Mouse (Mus musculus) liver, embryonic 14.5 days (tissue): ENCODE measurements at regions not wholly inside any gene's neighbourhood (a gene's known extent, or its start where the extent isn't known, plus 50 kb on each side); places are given as distances from the start of the nearest gene placed in this dataset.
"Not testable (repeated sequence)": the region's sequence is repeated elsewhere in the genome, so short reads cannot be mapped to it uniquely, and the experiment has no call there.

Experiments
- ATAC-seq: fragments of 200-750 bp; cut with Nextera tagmentation; 2 replicates; pipeline ENCODE4 v1.8.0; 2017; ENCODE audit warnings: moderate number of reproducible peaks, mild to moderate bottlenecking, moderate library complexity; ENCODE audit not compliant: insufficient read depth
- DNase-seq, 3 experiments: peaks; one replicate each; pipeline ENCODE4 v3.0.0-alpha.2; 2012 to 2013; ENCODE audit warnings: low read depth in 3 of 3, low spot score in 3 of 3
- H3K27ac ChIP-seq: fragments of 300-500 bp; sonication (generic); 2 replicates; pipeline ENCODE4 v1.5.1; 2014; ENCODE audit warnings: moderate library complexity, mild to moderate bottlenecking, control low read depth, inconsistent platforms
- H3K27me3 ChIP-seq: fragments of 300-500 bp; sonication (generic); 2 replicates; pipeline ENCODE4 v1.6.1; 2014; ENCODE audit warnings: mild to moderate bottlenecking, low read length, moderate library complexity; ENCODE audit not compliant: control insufficient read depth, insufficient read depth
- H3K36me3 ChIP-seq: fragments of 300-500 bp; sonication (generic); replicated peaks from 2 replicates; pipeline ENCODE4 v1.6.1; 2014; ENCODE audit warnings: low read depth; ENCODE audit not compliant: control insufficient read depth, insufficient read depth
- H3K4me1 ChIP-seq, 2 experiments: fragments of 200-500 bp in 1 of 2; fragments of 300-500 bp in 1 of 2; sonication (generic) in 1 of 2; replicated peaks; 2 replicates each; pipeline ENCODE4 v1.6.1; 2012 to 2014; ENCODE audit warnings: antibody characterized with exemption in 1 of 2, inconsistent platforms in 1 of 2, low read length in 1 of 2; ENCODE audit not compliant: control insufficient read depth in 2 of 2, insufficient read depth in 2 of 2
- H3K4me2 ChIP-seq: fragments of 300-500 bp; sonication (generic); 2 replicates; pipeline ENCODE4 v1.6.1; 2014; ENCODE audit warnings: low read depth, mild to moderate bottlenecking, control low read depth, moderate library complexity
- H3K4me3 ChIP-seq, 2 experiments: fragments of 200-500 bp in 1 of 2; fragments of 300-500 bp in 1 of 2; sonication (generic) in 1 of 2; 2 replicates each; pipeline ENCODE4 v1.5.1; 2012 to 2014; ENCODE audit warnings: low read depth in 2 of 2, low read length in 2 of 2, mild to moderate bottlenecking in 2 of 2, control low read depth in 1 of 2, inconsistent platforms in 1 of 2, moderate library complexity in 1 of 2; ENCODE audit not compliant: insufficient read depth in 1 of 2
- H3K9ac ChIP-seq: fragments of 300-500 bp; sonication (generic); replicated peaks from 2 replicates; pipeline ENCODE4 v1.6.1; 2014; ENCODE audit warnings: mild to moderate bottlenecking, control low read depth, moderate library complexity
- H3K9me3 ChIP-seq: fragments of 300-500 bp; sonication (generic); 2 replicates; pipeline ENCODE4 v1.6.1; 2016; ENCODE audit warnings: low read length, mixed read lengths; ENCODE audit not compliant: control insufficient read depth
- CTCF ChIP-seq: IDR thresholded peaks from 2 replicates; pipeline ENCODE4 v1.5.1; 2016; ENCODE audit warnings: antibody characterized with exemption, low read depth, control low read depth
- EP300 ChIP-seq: IDR thresholded peaks from 2 replicates; pipeline ENCODE4 v1.6.1; 2016; ENCODE audit warnings: antibody characterized with exemption, low read depth
- WGBS: fragments of 180-500 bp; shearing (Covaris S2); extraction: QIAGEN DNeasy Blood & Tissue Kit; methylation state at CpG from one replicate; pipeline ENCODE4 v1.1.7; 2014; ENCODE audit not compliant: insufficient replicate concordance; 5-methylcytosine and 5-hydroxymethylcytosine counted together

DNA sequence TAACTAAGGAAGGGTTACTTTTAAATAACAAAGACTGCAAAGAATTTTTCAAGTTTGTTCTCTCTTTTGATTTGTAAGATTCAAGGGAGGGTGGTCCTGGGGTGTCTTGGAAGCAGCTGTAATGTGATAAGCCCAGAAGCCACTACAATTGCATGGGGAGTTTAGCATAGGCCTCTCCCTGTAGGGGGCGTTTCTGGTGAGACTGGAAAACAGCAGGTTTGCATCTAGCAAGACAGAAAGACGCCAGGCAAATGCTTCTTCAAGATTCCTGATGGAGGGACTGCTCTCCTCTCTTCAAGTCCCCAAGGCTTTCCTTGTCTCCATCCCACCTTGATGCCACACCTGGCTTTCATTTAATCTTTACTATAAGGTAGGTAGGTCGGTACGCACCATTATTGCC, 112.1 kb downstream of the Akr1d1 start:
- 34% methylated on average over 4 of the region's 4 CpGs for WGBS
- TF ChIP-seq CTCF (no peak), EP300 (no peak)

DNA sequence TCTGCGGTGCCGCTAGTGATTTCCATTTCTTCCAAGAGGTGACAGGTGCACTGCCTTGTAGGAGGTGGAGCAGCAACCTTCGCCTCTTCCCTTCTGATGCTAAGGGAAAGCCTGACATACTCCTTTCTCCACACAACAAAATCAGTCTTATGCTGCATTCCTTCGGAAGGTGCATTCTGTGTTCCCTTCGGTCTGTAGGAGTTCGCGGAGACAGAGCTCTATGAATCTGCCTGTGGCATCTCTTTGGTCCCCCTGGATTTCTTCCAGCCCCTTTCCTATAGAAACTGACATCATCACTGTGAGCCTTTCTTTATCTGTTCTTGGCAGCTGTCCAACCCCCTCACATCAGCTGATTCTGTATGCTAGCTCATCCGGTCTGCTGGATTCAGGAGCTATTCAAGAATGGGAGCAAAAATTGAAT, 112.7 kb downstream of the Akr1d1 start:
- Histone ChIP-seq H3K4me3 (no peak overlapping the region), H3K4me2 (no peak overlapping the region), H3K4me1 (0 out of 4 replicates have a peak, but pooled peaks cover 0 to 2% of the 10 kb centered on the region in 2 experiments), H3K36me3 (no peaks in the 10 kb centered on the region), H3K27ac (no peak overlapping the region), H3K9me3 (no peaks in the 10 kb centered on the region), H3K9ac (no peak overlapping the region), H3K27me3 (no peaks in the 10 kb centered on the region)
- no peak for ATAC-seq
- no peak for DNase-seq
- WGBS = 47% methylated on average over 8 of the region's 8 CpGs
- TF ChIP-seq EP300 = no peak
- TF ChIP-seq CTCF = no peak

More for the DNA sequence above, 112.1 kb downstream of the Akr1d1 start:
- Histone ChIP-seq H3K27me3 (no peaks in the 10 kb centered on the region), H3K4me1 (0 out of 4 replicates have a peak, but pooled peaks cover 0 to 2% of the 10 kb centered on the region in 2 experiments), H3K9ac (no peak overlapping the region), H3K4me2 (no peak overlapping the region), H3K27ac (no peak overlapping the region), H3K36me3 (no peaks in the 10 kb centered on the region), H3K4me3 (no peak overlapping the region), H3K9me3 (no peaks in the 10 kb centered on the region)
- no peak for DNase-seq
- ATAC-seq = no peak

DNA sequence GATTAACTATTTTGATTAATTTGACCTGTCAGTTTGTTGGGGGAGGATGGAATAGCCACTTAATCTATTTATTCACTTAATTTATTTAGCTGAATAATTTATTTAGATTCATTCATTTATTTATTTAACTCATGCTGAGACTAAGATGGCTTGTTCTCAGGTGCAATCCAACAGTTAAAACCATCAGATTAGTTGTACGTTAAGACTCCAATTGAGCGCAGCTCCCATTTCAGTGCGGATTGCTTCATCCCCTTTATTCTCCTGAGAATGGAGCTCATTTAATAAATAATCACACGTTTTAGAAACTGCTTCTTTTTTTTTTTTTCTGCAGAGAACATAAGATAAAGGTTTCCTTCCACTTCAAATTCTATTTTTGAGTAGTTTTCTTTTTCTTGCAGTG, 113.2 kb downstream of the Akr1d1 start:
- H3K9ac ChIP-seq = no peak overlapping the region
- TF ChIP-seq EP300 (no peak), CTCF (no peak)
- no peaks in the 10 kb centered on the region for H3K9me3 ChIP-seq
- H3K27me3 ChIP-seq = no peaks in the 10 kb centered on the region
- 0 out of 4 replicates have a peak, but pooled peaks cover 0 to 2% of the 10 kb centered on the region in 2 experiments for H3K4me1 ChIP-seq
- DNase-seq = no peak
- H3K27ac ChIP-seq = no peak overlapping the region
- 62% methylated on average over 4 of the region's 4 CpGs for WGBS
- no peak overlapping the region for H3K4me3 ChIP-seq
- no peak for ATAC-seq
- H3K36me3 ChIP-seq = no peaks in the 10 kb centered on the region
- no peak overlapping the region for H3K4me2 ChIP-seq

DNA sequence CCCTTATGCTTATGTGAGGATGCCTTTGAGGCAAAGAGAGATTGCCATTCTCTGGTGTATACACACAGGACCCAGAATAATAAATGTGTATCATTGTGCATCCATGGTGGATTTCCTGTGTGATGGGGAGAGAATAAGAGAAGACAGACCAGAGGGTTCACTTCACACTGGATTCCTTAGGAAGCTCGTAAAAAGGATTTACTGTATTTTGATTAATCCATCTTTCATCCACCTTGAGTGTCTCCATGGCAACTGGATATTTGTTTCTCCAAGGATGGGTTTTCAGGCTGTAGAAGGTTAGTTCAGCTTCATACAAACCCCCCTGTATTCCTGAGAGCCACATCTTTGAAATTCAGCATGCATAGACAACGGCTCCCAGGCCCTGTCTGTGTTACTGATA, 113.7 kb downstream of the Akr1d1 start:
- 64% methylated on average over 2 of the region's 2 CpGs for WGBS
- no peak overlapping the region for H3K4me2 ChIP-seq
- H3K27me3 ChIP-seq = no peaks in the 10 kb centered on the region
- H3K9me3 ChIP-seq = no peaks in the 10 kb centered on the region
- TF ChIP-seq CTCF (no peak), EP300 (no peak)
- H3K4me3 ChIP-seq = no peak overlapping the region
- ATAC-seq (no peak), DNase-seq (no peak)
- no peaks in the 10 kb centered on the region for H3K36me3 ChIP-seq
- no peak overlapping the region for H3K9ac ChIP-seq
- H3K27ac ChIP-seq = no peak overlapping the region
- H3K4me1 ChIP-seq = 0 out of 4 replicates have a peak, but pooled peaks cover 0 to 2% of the 10 kb centered on the region in 2 experiments

DNA sequence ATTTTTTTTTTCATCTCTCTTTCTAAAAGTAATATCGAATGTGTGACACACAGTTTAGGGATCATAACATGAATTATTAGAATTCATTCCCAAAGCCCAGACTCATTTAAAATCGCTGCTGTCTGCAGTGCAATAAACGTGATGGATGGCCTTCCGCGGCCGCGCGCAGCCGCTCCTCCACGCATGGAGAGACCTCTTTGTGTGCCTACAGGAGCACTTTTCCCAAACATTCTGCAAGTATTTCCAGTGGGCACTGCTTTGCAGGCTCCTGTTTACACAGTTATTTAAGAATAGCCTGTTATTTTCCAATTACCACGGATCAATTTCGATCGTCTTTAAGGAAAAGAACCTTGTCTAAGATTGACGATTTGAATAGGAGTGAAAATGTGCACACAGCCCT, 115.6 kb downstream of the Akr1d1 start:
- no peak for TF ChIP-seq EP300
- TF ChIP-seq CTCF = no peak
- no peak for ATAC-seq
- Histone ChIP-seq H3K4me3 (no peak overlapping the region), H3K4me1 (0 out of 4 replicates have a peak, but pooled peaks cover 0 to 2% of the 10 kb centered on the region in 2 experiments), H3K36me3 (no peaks in the 10 kb centered on the region), H3K9ac (no peak overlapping the region), H3K4me2 (no peak overlapping the region), H3K9me3 (no peaks in the 10 kb centered on the region), H3K27me3 (no peaks in the 10 kb centered on the region), H3K27ac (no peak overlapping the region)
- no peak for DNase-seq
- 78% methylated on average over 14 of the region's 14 CpGs for WGBS

DNA sequence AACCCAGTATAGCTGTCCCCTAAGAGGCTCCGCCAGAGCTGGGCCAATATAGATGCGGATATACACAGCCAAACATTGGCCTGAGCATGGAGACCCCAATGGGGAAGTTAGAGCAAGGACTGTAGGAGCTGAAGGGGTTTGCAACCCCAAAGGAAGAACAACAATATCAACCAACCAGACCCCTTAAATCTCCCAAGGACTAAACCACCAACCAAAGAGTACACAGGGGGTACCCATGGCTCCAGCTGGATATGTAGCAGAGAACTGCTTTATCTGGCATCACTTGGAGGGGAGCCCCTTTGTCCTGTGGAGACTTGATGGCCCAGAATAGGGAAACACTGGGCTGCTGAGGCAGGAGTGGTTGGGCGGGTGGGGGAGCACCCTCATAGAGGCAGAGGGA, 127.3 kb downstream of the Akr1d1 start:
- H3K9me3 ChIP-seq, H3K4me2 ChIP-seq, H3K4me1 ChIP-seq, H3K27ac ChIP-seq, H3K9ac ChIP-seq, H3K27me3 ChIP-seq, ATAC-seq, DNase-seq, H3K4me3 ChIP-seq, H3K36me3 ChIP-seq: not testable (repeated sequence)
- 53% methylated on average over 3 of the region's 3 CpGs for WGBS
